Mouse (Mus musculus): ENCODE data around the gene Gm20716. TPM values are rescaled to one million over a fixed set of nuclear protein-coding genes. Genes with fewer than 3 reads are reported as not detected.

Gene Gm20716
- total RNA-seq (2021) (10 to 100 TPM; 26.1 to 27.0 TPM), polyA plus RNA-seq (2012; rRNA removed) (not detected in 2 replicates)
- long read RNA-seq, partial matches to known transcripts: 14 of 26 reads
- long read RNA-seq, other reads (novel, unspliced or antisense): 12 of 26 reads

GRCm38 (mm10) chr2:168230026-168230728, at the start of gene Gm20716, which contains the start of the genes Dpm1 and Mocs3:
TSS of gene Gm20716 (minus strand) at chr2:168230364.
TSS of gene Dpm1 (minus strand) at chr2:168230591.
TSS of gene Mocs3 (plus strand) at chr2:168230622.
- DNase-seq: peak; percentile 91

- peak; percentile 57 for DNase-seq
These were observed 44.3 kb upstream of the Gm20716 start for GRCm38 (mm10) chr2:168274374-168274935.

GRCm38 (mm10) chr2:168273387-168273786, 43.2 kb upstream of the Gm20716 start:
- DNase-seq: no peak

GRCm38 (mm10) chr2:168268033-168268432, 37.9 kb upstream of the Gm20716 start:
- DNase-seq: peak; percentile 24

GRCm38 (mm10) chr2:168260900-168261299, 30.7 kb upstream of the Gm20716 start:
- DNase-seq: no peak

- DNase-seq: no peak
These were observed 30.0 kb upstream of the Gm20716 start for GRCm38 (mm10) chr2:168260124-168260523.

GRCm38 (mm10) chr2:168259046-168259445, 28.9 kb upstream of the Gm20716 start:
- DNase-seq: peak; percentile 36

- no peak for DNase-seq
These were observed 27.0 kb upstream of the Gm20716 start for GRCm38 (mm10) chr2:168257188-168257587.

GRCm38 (mm10) chr2:168256506-168256905, 26.3 kb upstream of the Gm20716 start:
- no peak for DNase-seq

GRCm38 (mm10) chr2:168253822-168254221, 23.7 kb upstream of the Gm20716 start:
- DNase-seq: no peak

GRCm38 (mm10) chr2:168252639-168253292, 22.6 kb upstream of the Gm20716 start:
- DNase-seq: no peak

GRCm38 (mm10) chr2:168250270-168250669, 20.1 kb upstream of the Gm20716 start:
- peak; percentile 80 for DNase-seq

GRCm38 (mm10) chr2:168248856-168249245, 18.7 kb upstream of the Gm20716 start:
- DNase-seq: no peak

GRCm38 (mm10) chr2:168248167-168248855, 18.1 kb upstream of the Gm20716 start:
- no peak for DNase-seq

GRCm38 (mm10) chr2:168245571-168245970, 15.4 kb upstream of the Gm20716 start:
- no peak for DNase-seq

GRCm38 (mm10) chr2:168243278-168243677, 13.1 kb upstream of the Gm20716 start:
- DNase-seq: no peak

GRCm38 (mm10) chr2:168242841-168243240, 12.7 kb upstream of the Gm20716 start:
- DNase-seq: no peak

GRCm38 (mm10) chr2:168238335-168238734, 8.2 kb upstream of the Gm20716 start:
- DNase-seq: no peak

GRCm38 (mm10) chr2:168233286-168233685, 3.1 kb upstream of the Gm20716 start:
- DNase-seq: no peak

- no peak for DNase-seq
These were observed 1.3 kb upstream of the Gm20716 start for GRCm38 (mm10) chr2:168231471-168231829.

GRCm38 (mm10) chr2:168230773-168231470, 758 bp upstream of the Gm20716 start:
- DNase-seq: no peak
